Mouse (Mus musculus): ENCODE data around the gene Pla1a. TPM values are rescaled to one million over a fixed set of nuclear protein-coding genes. Genes with fewer than 3 reads are reported as not detected.

The Pla1a gene
- polyA plus RNA-seq, 2 experiments: 15.0 to 15.5 TPM

GRCm38 (mm10) chr16:38445576-38445975 lies 12.6 kb upstream of the Pla1a start:
- DNase-seq (ENCODE audit: low read depth in 3 of 3, low spot score in 3 of 3): no peak
- H3K4me3 ChIP-seq (ENCODE audit: insufficient read depth in 1 of 2, low read depth in 2 of 2, low read length in 2 of 2): no peak overlapping the region
- H3K4me1 ChIP-seq (replicated peaks; ENCODE audit: control insufficient read depth in 2 of 2, insufficient read depth in 2 of 2, low read length in 1 of 2): no peaks in the 10 kb centered on the region
- WGBS (ENCODE audit: insufficient replicate concordance): 89% methylated on average over 20 of the region's 20 CpGs
- no peaks in the 10 kb centered on the region for H3K27me3 ChIP-seq (ENCODE audit: control insufficient read depth, insufficient read depth, low read length)
- H3K9me3 ChIP-seq (ENCODE audit: control insufficient read depth, low read length): no peaks in the 10 kb centered on the region
- H3K27ac ChIP-seq: no peak overlapping the region
- no peak for TF ChIP-seq CTCF (IDR thresholded peaks at IDR 0.05; ENCODE audit: low read depth)
- no peak for TF ChIP-seq EP300 (IDR thresholded peaks at IDR 0.05; ENCODE audit: low read depth)
- H3K4me2 ChIP-seq (ENCODE audit: low read depth): no peak overlapping the region
- no peak for ATAC-seq (ENCODE audit: insufficient read depth)
- peaks cover 33% of the 10 kb centered on the region for H3K36me3 ChIP-seq (replicated peaks; ENCODE audit: control insufficient read depth, insufficient read depth, low read depth)
- H3K9ac ChIP-seq (replicated peaks): no peak overlapping the region

- H3K36me3 ChIP-seq (replicated peaks; ENCODE audit: control insufficient read depth, insufficient read depth, low read depth): peaks cover 32% of the 10 kb centered on the region
- H3K9ac ChIP-seq (replicated peaks): no peak overlapping the region
- H3K4me2 ChIP-seq (ENCODE audit: low read depth): no peak overlapping the region
- no peaks in the 10 kb centered on the region for H3K4me1 ChIP-seq (replicated peaks; ENCODE audit: control insufficient read depth in 2 of 2, insufficient read depth in 2 of 2, low read length in 1 of 2)
- no peak overlapping the region for H3K4me3 ChIP-seq (ENCODE audit: insufficient read depth in 1 of 2, low read depth in 2 of 2, low read length in 2 of 2)
- H3K27ac ChIP-seq: no peak overlapping the region
- DNase-seq (ENCODE audit: low read depth in 3 of 3, low spot score in 3 of 3) (no peak), ATAC-seq (ENCODE audit: insufficient read depth) (no peak)
- no peaks in the 10 kb centered on the region for H3K9me3 ChIP-seq (ENCODE audit: control insufficient read depth, low read length)
- TF ChIP-seq CTCF (IDR thresholded peaks at IDR 0.05; ENCODE audit: low read depth) (no peak), EP300 (IDR thresholded peaks at IDR 0.05; ENCODE audit: low read depth) (no peak)
- 85% methylated on average over 1 of the region's 1 CpGs for WGBS (ENCODE audit: insufficient replicate concordance)
- no peaks in the 10 kb centered on the region for H3K27me3 ChIP-seq (ENCODE audit: control insufficient read depth, insufficient read depth, low read length)
Measured at GRCm38 (mm10) chr16:38445046-38445445, 12.1 kb upstream of the Pla1a start.

GRCm38 (mm10) chr16:38443721-38444464 lies 10.9 kb upstream of the Pla1a start:
- 87% methylated on average over 7 of the region's 7 CpGs for WGBS (ENCODE audit: insufficient replicate concordance)
- no peak overlapping the region for H3K4me2 ChIP-seq (ENCODE audit: low read depth)
- H3K36me3 ChIP-seq (replicated peaks; ENCODE audit: control insufficient read depth, insufficient read depth, low read depth): peaks cover 31% of the 10 kb centered on the region
- H3K4me1 ChIP-seq (replicated peaks; ENCODE audit: control insufficient read depth in 2 of 2, insufficient read depth in 2 of 2, low read length in 1 of 2): no peaks in the 10 kb centered on the region
- TF ChIP-seq CTCF (IDR thresholded peaks at IDR 0.05; ENCODE audit: low read depth): no peak
- no peak for TF ChIP-seq EP300 (IDR thresholded peaks at IDR 0.05; ENCODE audit: low read depth)
- H3K27me3 ChIP-seq (ENCODE audit: control insufficient read depth, insufficient read depth, low read length): no peaks in the 10 kb centered on the region
- no peak for DNase-seq (ENCODE audit: low read depth in 3 of 3, low spot score in 3 of 3)
- H3K27ac ChIP-seq: no peak overlapping the region
- no peaks in the 10 kb centered on the region for H3K9me3 ChIP-seq (ENCODE audit: control insufficient read depth, low read length)
- H3K4me3 ChIP-seq (ENCODE audit: insufficient read depth in 1 of 2, low read depth in 2 of 2, low read length in 2 of 2): no peak overlapping the region
- no peak for ATAC-seq (ENCODE audit: insufficient read depth)
- H3K9ac ChIP-seq (replicated peaks): no peak overlapping the region

DNA sequence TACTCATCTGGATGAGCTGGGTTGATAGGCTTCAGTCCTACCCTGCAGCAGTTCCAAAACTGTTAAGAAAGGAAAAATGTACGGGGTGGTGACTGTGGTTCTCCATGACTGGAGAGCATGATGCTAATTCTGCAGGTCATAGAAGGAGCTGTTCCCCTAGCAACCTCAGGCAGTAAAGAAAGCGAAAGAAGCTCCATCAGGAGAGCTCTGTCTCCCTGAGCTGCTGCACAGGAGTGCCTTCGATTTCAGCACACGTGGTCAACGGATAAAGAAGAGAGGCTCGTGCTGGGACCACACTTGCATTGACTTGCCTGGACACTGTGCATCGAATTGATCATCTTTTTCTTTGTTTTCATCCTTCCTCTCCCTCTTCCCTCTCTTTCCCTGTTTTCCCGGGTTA lies 9.3 kb upstream of the Pla1a start:
- peaks cover 26% of the 10 kb centered on the region for H3K36me3 ChIP-seq (replicated peaks; ENCODE audit: control insufficient read depth, insufficient read depth, low read depth)
- no peak for DNase-seq (ENCODE audit: low read depth in 3 of 3, low spot score in 3 of 3)
- H3K27me3 ChIP-seq (ENCODE audit: control insufficient read depth, insufficient read depth, low read length): no peaks in the 10 kb centered on the region
- 66% methylated on average over 8 of the region's 8 CpGs for WGBS (ENCODE audit: insufficient replicate concordance)
- no peak overlapping the region for H3K27ac ChIP-seq
- no peak overlapping the region for H3K4me3 ChIP-seq (ENCODE audit: insufficient read depth in 1 of 2, low read depth in 2 of 2, low read length in 2 of 2)
- TF ChIP-seq EP300 (IDR thresholded peaks at IDR 0.05; ENCODE audit: low read depth) (no peak), CTCF (IDR thresholded peaks at IDR 0.05; ENCODE audit: low read depth) (no peak)
- no peaks in the 10 kb centered on the region for H3K4me1 ChIP-seq (replicated peaks; ENCODE audit: control insufficient read depth in 2 of 2, insufficient read depth in 2 of 2, low read length in 1 of 2)
- no peaks in the 10 kb centered on the region for H3K9me3 ChIP-seq (ENCODE audit: control insufficient read depth, low read length)
- ATAC-seq (ENCODE audit: insufficient read depth): no peak
- no peak overlapping the region for H3K4me2 ChIP-seq (ENCODE audit: low read depth)
- no peak overlapping the region for H3K9ac ChIP-seq (replicated peaks)

- TF ChIP-seq EP300 (IDR thresholded peaks at IDR 0.05; ENCODE audit: low read depth) (no peak), CTCF (IDR thresholded peaks at IDR 0.05; ENCODE audit: low read depth) (no peak)
- Histone ChIP-seq H3K4me2 (ENCODE audit: low read depth) (no peak overlapping the region), H3K36me3 (replicated peaks; ENCODE audit: control insufficient read depth, insufficient read depth, low read depth) (peaks cover 20% of the 10 kb centered on the region), H3K9ac (replicated peaks) (no peak overlapping the region), H3K27me3 (ENCODE audit: control insufficient read depth, insufficient read depth, low read length) (no peaks in the 10 kb centered on the region), H3K9me3 (ENCODE audit: control insufficient read depth, low read length) (no peaks in the 10 kb centered on the region), H3K4me3 (ENCODE audit: insufficient read depth in 1 of 2, low read depth in 2 of 2, low read length in 2 of 2) (no peak overlapping the region), H3K4me1 (replicated peaks; ENCODE audit: control insufficient read depth in 2 of 2, insufficient read depth in 2 of 2, low read length in 1 of 2) (no peaks in the 10 kb centered on the region), H3K27ac (no peak overlapping the region)
- DNase-seq (ENCODE audit: low read depth in 3 of 3, low spot score in 3 of 3): no peak
- no peak for ATAC-seq (ENCODE audit: insufficient read depth)
- 49% methylated on average over 5 of the region's 5 CpGs for WGBS (ENCODE audit: insufficient replicate concordance)
Measured at GRCm38 (mm10) chr16:38441611-38442010, 8.7 kb upstream of the Pla1a start.
